Mouse (Mus musculus): ENCODE measurements at regions not wholly inside any gene's neighbourhood (a gene's known extent, or its start where the extent isn't known, plus 50 kb on each side); places are given as distances from the start of the nearest gene placed in this dataset.

GRCm38 (mm10) chr14:102469326-102469725 lies 513.1 kb downstream of the Kctd12 start:
- TF ChIP-seq POLR2A (IDR thresholded peaks at IDR 0.05; ENCODE audit: low read depth, low read length) = no peak
- no peak for TF ChIP-seq CTCF (IDR thresholded peaks at IDR 0.05; ENCODE audit: borderline replicate concordance, insufficient read depth, low read length)

All from embryonic fibroblast, embryonic 13.5 days (primary cell).